Mouse (Mus musculus): Measurements from ENCODE around the gene Prmt3. TPM values are rescaled to one million over a fixed set of nuclear protein-coding genes. Genes with fewer than 3 reads are reported as not detected.

Prmt3 gene
- polyA plus RNA-seq, 1 experiment from 2014 or later, result 41.1 TPM

- no peak overlapping the region for H3K27ac ChIP-seq
- 40% methylated on average over 2 of the region's 2 CpGs for whole genome bisulfite sequencing
- H3K9ac ChIP-seq, result no peak overlapping the region
- no peak overlapping the region for H3K4me3 ChIP-seq
- no peaks in the 10 kb centered on the region for H3K9me3 ChIP-seq (replicated peaks)
- no peak for ATAC-seq (replicated peaks; ENCODE audit: insufficient number of reproducible peaks, insufficient read depth, low FRiP score, low read depth)
- H3K36me3 ChIP-seq, result peaks cover 10% of the 10 kb centered on the region; the same call in 1 of the 2 replicates
- H3K4me2 ChIP-seq, result no peak overlapping the region
- no peaks in the 10 kb centered on the region for H3K27me3 ChIP-seq
- H3K4me1 ChIP-seq (replicated peaks), result peaks cover 9% of the 10 kb centered on the region; the same call in 1 of the 2 replicates
Observed at GRCm38 (mm10) chr7:49822028-49822427, 43.9 kb downstream of the Prmt3 start.

- H3K4me3 ChIP-seq, result no peak overlapping the region
- no peak for ATAC-seq (replicated peaks; ENCODE audit: insufficient number of reproducible peaks, insufficient read depth, low FRiP score, low read depth)
- WGBS, result 89% methylated on average over 4 of the region's 4 CpGs
Observed at GRCm38 (mm10) chr7:49823595-49823994, 45.4 kb downstream of the Prmt3 start.

GRCm38 (mm10) chr7:49824043-49824442 is 45.9 kb downstream of the Prmt3 start:
- Histone ChIP-seq H3K27me3 (no peaks in the 10 kb centered on the region), H3K9ac (no peak overlapping the region), H3K4me2 (no peak overlapping the region), H3K4me3 (no peak overlapping the region), H3K4me1 (replicated peaks) (peaks cover 9% of the 10 kb centered on the region; the same call in 1 of the 2 replicates), H3K36me3 (peaks cover 6% of the 10 kb centered on the region; the same call in 1 of the 2 replicates), H3K27ac (no peak overlapping the region), H3K9me3 (replicated peaks) (no peaks in the 10 kb centered on the region)
- no peak for ATAC-seq (replicated peaks; ENCODE audit: insufficient number of reproducible peaks, insufficient read depth, low FRiP score, low read depth)
- 89% methylated on average over 6 of the region's 6 CpGs for WGBS

More at GRCm38 (mm10) chr7:49823595-49823994, 45.4 kb downstream of the Prmt3 start:
- Histone ChIP-seq H3K4me2 (no peak overlapping the region), H3K27ac (no peak overlapping the region), H3K9me3 (replicated peaks) (no peaks in the 10 kb centered on the region), H3K36me3 (peaks cover 10% of the 10 kb centered on the region; the same call in 1 of the 2 replicates), H3K4me1 (replicated peaks) (peaks cover 9% of the 10 kb centered on the region; the same call in 1 of the 2 replicates), H3K27me3 (no peaks in the 10 kb centered on the region), H3K9ac (no peak overlapping the region)

GRCm38 (mm10) chr7:49824581-49824980 is 46.4 kb downstream of the Prmt3 start:
- Histone ChIP-seq H3K9ac (no peak overlapping the region), H3K27me3 (no peaks in the 10 kb centered on the region), H3K9me3 (replicated peaks) (no peaks in the 10 kb centered on the region), H3K4me2 (no peak overlapping the region), H3K36me3 (peaks cover 8% of the 10 kb centered on the region; the same call in 1 of the 2 replicates), H3K4me3 (no peak overlapping the region), H3K4me1 (replicated peaks) (peaks cover 9% of the 10 kb centered on the region; the same call in 1 of the 2 replicates), H3K27ac (no peak overlapping the region)
- 79% methylated on average over 2 of the region's 2 CpGs for WGBS
- ATAC-seq (replicated peaks; ENCODE audit: insufficient number of reproducible peaks, insufficient read depth, low FRiP score, low read depth), result no peak

- Histone ChIP-seq H3K27ac (no peak overlapping the region), H3K9ac (no peak overlapping the region), H3K4me1 (replicated peaks) (peaks cover 9% of the 10 kb centered on the region; the same call in 1 of the 2 replicates), H3K4me2 (no peak overlapping the region), H3K27me3 (no peaks in the 10 kb centered on the region), H3K36me3 (peaks cover 11% of the 10 kb centered on the region; the same call in 1 of the 2 replicates), H3K4me3 (no peak overlapping the region), H3K9me3 (replicated peaks) (no peaks in the 10 kb centered on the region)
- 81% methylated on average over 3 of the region's 3 CpGs for WGBS
- ATAC-seq (replicated peaks; ENCODE audit: insufficient number of reproducible peaks, insufficient read depth, low FRiP score, low read depth), result no peak
Observed at GRCm38 (mm10) chr7:49825492-49825891, 47.3 kb downstream of the Prmt3 start.

GRCm38 (mm10) chr7:49827920-49828319 is 49.8 kb downstream of the Prmt3 start:
- Histone ChIP-seq H3K27ac (no peak overlapping the region), H3K4me3 (no peak overlapping the region), H3K9me3 (replicated peaks) (no peaks in the 10 kb centered on the region), H3K4me2 (no peak overlapping the region), H3K9ac (no peak overlapping the region), H3K27me3 (no peaks in the 10 kb centered on the region), H3K4me1 (replicated peaks) (no peaks in the 10 kb centered on the region), H3K36me3 (peaks cover 19% of the 10 kb centered on the region; the same call in 1 of the 2 replicates)
- no peak for ATAC-seq (replicated peaks; ENCODE audit: insufficient number of reproducible peaks, insufficient read depth, low FRiP score, low read depth)
- WGBS, result 96% methylated on average over 1 of the region's 1 CpGs

- 0 out of 2 replicates have a peak, but pooled peaks have one; percentile 20 for ATAC-seq (replicated peaks; ENCODE audit: insufficient number of reproducible peaks, insufficient read depth, low FRiP score, low read depth)
- Histone ChIP-seq H3K9ac (no peak overlapping the region), H3K9me3 (replicated peaks) (no peaks in the 10 kb centered on the region), H3K4me1 (replicated peaks) (peaks cover 15% of the 10 kb centered on the region), H3K27me3 (no peaks in the 10 kb centered on the region), H3K4me3 (no peak overlapping the region), H3K27ac (peak overlapping the region; percentile 47; the same call in 1 of the 2 replicates), H3K4me2 (no peak overlapping the region), H3K36me3 (no peaks in the 10 kb centered on the region)
- 65% methylated on average over 11 of the region's 11 CpGs for WGBS
Observed at GRCm38 (mm10) chr7:49842366-49843282, 64.5 kb downstream of the Prmt3 start.

- H3K4me3 ChIP-seq, result no peak overlapping the region
- peaks cover 15% of the 10 kb centered on the region for H3K4me1 ChIP-seq (replicated peaks)
- peak overlapping the region; percentile 47 for H3K27ac ChIP-seq
- H3K27me3 ChIP-seq, result no peaks in the 10 kb centered on the region
- H3K9me3 ChIP-seq (replicated peaks), result no peaks in the 10 kb centered on the region
- no peaks in the 10 kb centered on the region for H3K36me3 ChIP-seq
- 35% methylated on average over 6 of the region's 6 CpGs for WGBS
- H3K9ac ChIP-seq, result no peak overlapping the region
- no peak overlapping the region for H3K4me2 ChIP-seq
- ATAC-seq (replicated peaks; ENCODE audit: insufficient number of reproducible peaks, insufficient read depth, low FRiP score, low read depth), result peak; percentile 53; the same call in 1 of the 2 replicates
Observed at GRCm38 (mm10) chr7:49843304-49843933, 65.3 kb downstream of the Prmt3 start.

GRCm38 (mm10) chr7:49847939-49848338 is 69.8 kb downstream of the Prmt3 start:
- no peak overlapping the region for H3K27ac ChIP-seq
- H3K4me3 ChIP-seq, result no peak overlapping the region
- H3K9ac ChIP-seq, result no peak overlapping the region
- no peak for ATAC-seq (replicated peaks; ENCODE audit: insufficient number of reproducible peaks, insufficient read depth, low FRiP score, low read depth)
- H3K9me3 ChIP-seq (replicated peaks), result no peaks in the 10 kb centered on the region
- peaks cover 10% of the 10 kb centered on the region for H3K4me1 ChIP-seq (replicated peaks)
- no peak overlapping the region for H3K4me2 ChIP-seq
- no peaks in the 10 kb centered on the region for H3K27me3 ChIP-seq
- H3K36me3 ChIP-seq, result no peaks in the 10 kb centered on the region; the same call in 1 of the 2 replicates
- WGBS, result 80% methylated on average over 2 of the region's 2 CpGs

- Histone ChIP-seq H3K36me3 (peaks cover 7% of the 10 kb centered on the region), H3K4me2 (no peak overlapping the region), H3K27ac (0 out of 2 replicates have a peak overlapping the region, but pooled peaks have one; percentile 33), H3K27me3 (no peaks in the 10 kb centered on the region), H3K4me1 (replicated peaks) (no peaks in the 10 kb centered on the region; the same call in 1 of the 2 replicates), H3K9ac (no peak overlapping the region), H3K9me3 (replicated peaks) (no peaks in the 10 kb centered on the region), H3K4me3 (no peak overlapping the region)
- WGBS, result 75% methylated on average over 5 of the region's 5 CpGs
- ATAC-seq (replicated peaks; ENCODE audit: insufficient number of reproducible peaks, insufficient read depth, low FRiP score, low read depth), result 0 out of 2 replicates have a peak, but pooled peaks have one; percentile 47
Observed at GRCm38 (mm10) chr7:49853342-49854181, 75.4 kb downstream of the Prmt3 start.
